Mouse (Mus musculus): Measurements from ENCODE around the gene Ift81. TPM values are rescaled to one million over a fixed set of nuclear protein-coding genes. Genes with fewer than 3 reads are reported as not detected.
A peak's percentile ranks its signal among the peaks of the same experiment; 100 is the strongest.

The Ift81 gene
- polyA plus RNA-seq, 1 experiment from 2014 or later: 39.6 TPM

- Histone ChIP-seq H3K9me3 (no peaks in the 10 kb centered on the region), H3K27me3 (ENCODE audit: insufficient read depth, poor library complexity, severe bottlenecking) (no peaks in the 10 kb centered on the region), H3K4me3 (no peak overlapping the region), H3K27ac (peak overlapping the region; percentile 79), H3K4me1 (replicated peaks) (peaks cover 22% of the 10 kb centered on the region), H3K36me3 (no peaks in the 10 kb centered on the region)
- DNase-seq (ENCODE audit: low spot score): no peak
- 95% methylated on average over 5 of the region's 5 CpGs for WGBS
Observed at GRCm38 (mm10) chr5:122622526-122622925, 8.2 kb upstream of the Ift81 start.

- peak; percentile 71 for DNase-seq (ENCODE audit: low spot score)
- Histone ChIP-seq H3K36me3 (no peaks in the 10 kb centered on the region), H3K27ac (peak overlapping the region; percentile 79), H3K4me1 (replicated peaks) (peaks cover 20% of the 10 kb centered on the region), H3K27me3 (ENCODE audit: insufficient read depth, poor library complexity, severe bottlenecking) (no peaks in the 10 kb centered on the region), H3K4me3 (no peak overlapping the region), H3K9me3 (no peaks in the 10 kb centered on the region)
- WGBS: 20% methylated on average over 7 of the region's 7 CpGs
Observed at GRCm38 (mm10) chr5:122621376-122621886, 7.1 kb upstream of the Ift81 start.

- 0 out of 2 replicates have a peak overlapping the region, but pooled peaks have one; percentile 3 for H3K27ac ChIP-seq
- H3K9me3 ChIP-seq: no peaks in the 10 kb centered on the region
- no peaks in the 10 kb centered on the region for H3K27me3 ChIP-seq (ENCODE audit: insufficient read depth, poor library complexity, severe bottlenecking)
- WGBS: 83% methylated on average over 9 of the region's 9 CpGs
- H3K4me3 ChIP-seq: no peak overlapping the region
- H3K4me1 ChIP-seq (replicated peaks): peaks cover 20% of the 10 kb centered on the region
- no peaks in the 10 kb centered on the region for H3K36me3 ChIP-seq
- DNase-seq (ENCODE audit: low spot score): no peak
Observed at GRCm38 (mm10) chr5:122619686-122620296, 5.5 kb upstream of the Ift81 start.

- H3K36me3 ChIP-seq: no peaks in the 10 kb centered on the region
- H3K4me1 ChIP-seq (replicated peaks): peaks cover 34% of the 10 kb centered on the region
- no peak overlapping the region for H3K27ac ChIP-seq
- no peaks in the 10 kb centered on the region for H3K27me3 ChIP-seq (ENCODE audit: insufficient read depth, poor library complexity, severe bottlenecking)
- no peak overlapping the region for H3K4me3 ChIP-seq
- DNase-seq (ENCODE audit: low spot score): no peak
- WGBS: 80% methylated on average over 5 of the region's 5 CpGs
- no peaks in the 10 kb centered on the region for H3K9me3 ChIP-seq
Observed at GRCm38 (mm10) chr5:122617718-122618117, 3.4 kb upstream of the Ift81 start.

- Histone ChIP-seq H3K27me3 (ENCODE audit: insufficient read depth, poor library complexity, severe bottlenecking) (no peaks in the 10 kb centered on the region), H3K36me3 (peaks cover 40% of the 10 kb centered on the region), H3K4me1 (replicated peaks) (peaks cover 28% of the 10 kb centered on the region), H3K9me3 (no peaks in the 10 kb centered on the region), H3K4me3 (no peak overlapping the region), H3K27ac (peak overlapping the region; percentile 69)
- 58% methylated on average over 5 of the region's 5 CpGs for WGBS
- DNase-seq (ENCODE audit: low spot score): no peak
Observed at GRCm38 (mm10) chr5:122611651-122612050, 2.7 kb downstream of the Ift81 start.

- Histone ChIP-seq H3K36me3 (peaks cover 96% of the 10 kb centered on the region), H3K27ac (no peak overlapping the region), H3K4me1 (replicated peaks) (no peaks in the 10 kb centered on the region), H3K27me3 (ENCODE audit: insufficient read depth, poor library complexity, severe bottlenecking) (no peaks in the 10 kb centered on the region), H3K9me3 (no peaks in the 10 kb centered on the region), H3K4me3 (no peak overlapping the region)
- DNase-seq (ENCODE audit: low spot score): no peak
- WGBS: 74% methylated on average over 2 of the region's 2 CpGs
Observed at GRCm38 (mm10) chr5:122604894-122605293, 9.4 kb downstream of the Ift81 start.

- 90% methylated on average over 11 of the region's 11 CpGs for WGBS
Observed at GRCm38 (mm10) chr5:122602233-122602632, 12.1 kb downstream of the Ift81 start.

GRCm38 (mm10) chr5:122595470-122595869 lies 18.8 kb downstream of the Ift81 start:
- no peak overlapping the region for H3K4me3 ChIP-seq
- 87% methylated on average over 4 of the region's 4 CpGs for WGBS
- peaks cover 5% of the 10 kb centered on the region; the same call in 1 of the 2 replicates for H3K9me3 ChIP-seq
- H3K27ac ChIP-seq: no peak overlapping the region
- no peaks in the 10 kb centered on the region for H3K4me1 ChIP-seq (replicated peaks)
- no peak for DNase-seq (ENCODE audit: low spot score)
- peaks cover 95% of the 10 kb centered on the region for H3K36me3 ChIP-seq
- H3K27me3 ChIP-seq (ENCODE audit: insufficient read depth, poor library complexity, severe bottlenecking): no peaks in the 10 kb centered on the region

More at GRCm38 (mm10) chr5:122602233-122602632, 12.1 kb downstream of the Ift81 start:
- Histone ChIP-seq H3K27me3 (ENCODE audit: insufficient read depth, poor library complexity, severe bottlenecking) (no peaks in the 10 kb centered on the region), H3K36me3 (peaks cover 97% of the 10 kb centered on the region), H3K4me3 (no peak overlapping the region), H3K4me1 (replicated peaks) (no peaks in the 10 kb centered on the region), H3K27ac (no peak overlapping the region), H3K9me3 (peaks cover 5% of the 10 kb centered on the region; the same call in 1 of the 2 replicates)
- DNase-seq (ENCODE audit: low spot score): no peak

GRCm38 (mm10) chr5:122589891-122590290 lies 24.4 kb downstream of the Ift81 start:
- no peaks in the 10 kb centered on the region for H3K9me3 ChIP-seq
- 87% methylated on average over 4 of the region's 4 CpGs for WGBS
- H3K27ac ChIP-seq: no peak overlapping the region
- no peaks in the 10 kb centered on the region for H3K4me1 ChIP-seq (replicated peaks)
- peaks cover 67% of the 10 kb centered on the region for H3K36me3 ChIP-seq
- no peak for DNase-seq (ENCODE audit: low spot score)
- no peak overlapping the region for H3K4me3 ChIP-seq
- no peaks in the 10 kb centered on the region for H3K27me3 ChIP-seq (ENCODE audit: insufficient read depth, poor library complexity, severe bottlenecking)

- 91% methylated on average over 9 of the region's 9 CpGs for WGBS
- peaks cover 45% of the 10 kb centered on the region for H3K36me3 ChIP-seq
- H3K27ac ChIP-seq: no peak overlapping the region
- no peak for DNase-seq (ENCODE audit: low spot score)
- H3K4me1 ChIP-seq (replicated peaks): no peaks in the 10 kb centered on the region
- H3K4me3 ChIP-seq: no peak overlapping the region
- H3K27me3 ChIP-seq (ENCODE audit: insufficient read depth, poor library complexity, severe bottlenecking): no peaks in the 10 kb centered on the region
- peaks cover 4% of the 10 kb centered on the region; the same call in 1 of the 2 replicates for H3K9me3 ChIP-seq
Observed at GRCm38 (mm10) chr5:122585546-122585945, 28.8 kb downstream of the Ift81 start.

GRCm38 (mm10) chr5:122584093-122584492 lies 30.2 kb downstream of the Ift81 start:
- H3K9me3 ChIP-seq: peaks cover 11% of the 10 kb centered on the region; the same call in 1 of the 2 replicates
- H3K27me3 ChIP-seq (ENCODE audit: insufficient read depth, poor library complexity, severe bottlenecking): no peaks in the 10 kb centered on the region
- no peak overlapping the region for H3K27ac ChIP-seq
- no peaks in the 10 kb centered on the region for H3K4me1 ChIP-seq (replicated peaks)
- peaks cover 45% of the 10 kb centered on the region for H3K36me3 ChIP-seq
- H3K4me3 ChIP-seq: no peak overlapping the region
- DNase-seq (ENCODE audit: low spot score): no peak
- 92% methylated on average over 5 of the region's 5 CpGs for WGBS

GRCm38 (mm10) chr5:122576683-122577329 lies 37.5 kb downstream of the Ift81 start:
- WGBS: 81% methylated on average over 7 of the region's 7 CpGs
- H3K27ac ChIP-seq: no peak overlapping the region
- H3K9me3 ChIP-seq: peaks cover 12% of the 10 kb centered on the region; the same call in 1 of the 2 replicates
- H3K4me3 ChIP-seq: no peak overlapping the region
- H3K27me3 ChIP-seq (ENCODE audit: insufficient read depth, poor library complexity, severe bottlenecking): no peaks in the 10 kb centered on the region
- no peaks in the 10 kb centered on the region for H3K4me1 ChIP-seq (replicated peaks)
- DNase-seq (ENCODE audit: low spot score): no peak
- peaks cover 64% of the 10 kb centered on the region for H3K36me3 ChIP-seq

GRCm38 (mm10) chr5:122572001-122572400 lies 42.3 kb downstream of the Ift81 start:
- WGBS: 86% methylated on average over 5 of the region's 5 CpGs
- H3K4me1 ChIP-seq (replicated peaks): no peaks in the 10 kb centered on the region
- H3K4me3 ChIP-seq: no peak overlapping the region
- no peaks in the 10 kb centered on the region for H3K9me3 ChIP-seq
- peaks cover 54% of the 10 kb centered on the region for H3K36me3 ChIP-seq
- H3K27me3 ChIP-seq (ENCODE audit: insufficient read depth, poor library complexity, severe bottlenecking): no peaks in the 10 kb centered on the region
- DNase-seq (ENCODE audit: low spot score): no peak
- no peak overlapping the region for H3K27ac ChIP-seq
